Mouse (Mus musculus) embryonic stem cell, embryonic (primary cell): ENCODE data around the gene Ppan.

Source experiments
- CTCF ChIA-PET, 4 experiments: fragments of 300-600 bp in 2 of 4; fragments of 350-600 bp in 2 of 4; sonication (Branson Sonifier 250); formaldehyde crosslinking; loops; one replicate each; lab custom pipeline; 2022; ENCODE audit warnings: inconsistent platforms in 2 of 4; lab: Charles Lee
- POLR2A ChIA-PET, 4 experiments: fragments of 300-600 bp in 2 of 4; fragments of 350-600 bp in 2 of 4; sonication (Branson Sonifier 250); formaldehyde crosslinking; loops; one replicate each; lab custom pipeline; 2022; ENCODE audit warnings: antibody characterized with exemption in 4 of 4, inconsistent platforms in 1 of 4; lab: Charles Lee

The Ppan gene

GRCm38 (mm10) chr9:20887704-20888385 is at the start of gene Ppan:
TSS of gene Ppan (plus strand) at chr9:20888175.
- CTCF ChIA-PET: interaction anchor here (0.6 to 3.2 kb wide), 15 partner anchors 10 to 268 kb away, joined by 3 to 19 read pairs (median 6); partner anchors contain the start of gene Eif3g (in 3 of the 4)
- POLR2A ChIA-PET: interaction anchor here (0.6 to 13.1 kb wide), 41 partner anchors 8 to 359 kb away, joined by 3 to 226 read pairs (median 4); partner anchors contain the start of genes Eif3g (in 3 of the 4), Angptl6 (in 2 of the 4), Icam1 (in 2 of the 4) and Gm38431 (in 1 of the 4)

- CTCF ChIA-PET: no interaction called here
- POLR2A ChIA-PET: interaction anchor here in 1 of 4 experiments (1.6 kb wide), 1 partner anchor 28 kb away, joined by 3 read pairs; no protein-coding TSS in a partner anchor
Measured at GRCm38 (mm10) chr9:20838931-20839330, 49.0 kb upstream of the Ppan start.

- ChIA-PET POLR2A (interaction anchor here in 2 of 4 experiments (0.6 to 0.7 kb wide), 2 partner anchors 21 to 131 kb away, joined by 3 read pairs; no protein-coding TSS in a partner anchor), CTCF (interaction anchor here (0.5 to 3.8 kb wide), 11 partner anchors 11 to 186 kb away, joined by 3 to 16 read pairs (median 4); no protein-coding TSS in a partner anchor)
Measured at GRCm38 (mm10) chr9:20842211-20842610, 45.8 kb upstream of the Ppan start.

GRCm38 (mm10) chr9:20842670-20843069 is 45.3 kb upstream of the Ppan start:
- ChIA-PET POLR2A (interaction anchor here in 1 of 4 experiments (0.7 kb wide), 1 partner anchor 21 kb away, joined by 3 read pairs; no protein-coding TSS in a partner anchor), CTCF (interaction anchor here in 3 of 4 experiments (0.9 to 3.8 kb wide), 6 partner anchors 12 to 102 kb away, joined by 3 to 16 read pairs (median 5); no protein-coding TSS in a partner anchor)

- ChIA-PET CTCF (interaction anchor here in 2 of 4 experiments (0.6 to 1.2 kb wide), 4 partner anchors 12 to 160 kb away, joined by 3 to 8 read pairs (median 4); no protein-coding TSS in a partner anchor), POLR2A (interaction anchor here in 1 of 4 experiments (0.8 kb wide), 1 partner anchor 20 kb away, joined by 3 read pairs; no protein-coding TSS in a partner anchor)
Measured at GRCm38 (mm10) chr9:20850179-20850578, 37.8 kb upstream of the Ppan start.

- ChIA-PET CTCF (interaction anchor here (0.5 to 1.6 kb wide), 23 partner anchors 9 to 280 kb away, joined by 3 to 10 read pairs (median 4); partner anchors contain the start of genes Icam4 (in 1 of the 4) and Tyk2 (in 1 of the 4)), POLR2A (interaction anchor here in 3 of 4 experiments (0.6 to 1.7 kb wide), 12 partner anchors 10 to 235 kb away, joined by 3 to 12 read pairs (median 4); partner anchors contain the start of genes Angptl6 (in 2 of the 3), Ubl5 (in 2 of the 3), Gm38431 (in 1 of the 3) and Raver1 (in 1 of the 3))
Measured at GRCm38 (mm10) chr9:20857131-20857530, 30.8 kb upstream of the Ppan start.

GRCm38 (mm10) chr9:20859926-20860325 is 28.0 kb upstream of the Ppan start:
- POLR2A ChIA-PET: interaction anchor here in 2 of 4 experiments (0.5 to 2.8 kb wide), 2 partner anchors 18 to 289 kb away, joined by 3 to 14 read pairs; no protein-coding TSS in a partner anchor
- CTCF ChIA-PET: interaction anchor here (0.5 to 3.4 kb wide), 10 partner anchors 10 to 309 kb away, joined by 3 to 13 read pairs (median 4); no protein-coding TSS in a partner anchor

- CTCF ChIA-PET: interaction anchor here (0.5 to 3.4 kb wide), 26 partner anchors 9 to 380 kb away, joined by 3 to 13 read pairs (median 4); no protein-coding TSS in a partner anchor
- POLR2A ChIA-PET: interaction anchor here in 2 of 4 experiments (0.7 to 2.8 kb wide), 3 partner anchors 9 to 16 kb away, joined by 3 to 14 read pairs (median 4); no protein-coding TSS in a partner anchor
Measured at GRCm38 (mm10) chr9:20861821-20862220, 26.2 kb upstream of the Ppan start.

- CTCF ChIA-PET: interaction anchor here (0.6 to 3.4 kb wide), 25 partner anchors 8 to 358 kb away, joined by 3 to 13 read pairs (median 3); no protein-coding TSS in a partner anchor
- POLR2A ChIA-PET: interaction anchor here in 2 of 4 experiments (0.9 to 2.8 kb wide), 2 partner anchors 16 kb away, joined by 4 to 14 read pairs; no protein-coding TSS in a partner anchor
Measured at GRCm38 (mm10) chr9:20862225-20862624, 25.8 kb upstream of the Ppan start.

GRCm38 (mm10) chr9:20866879-20867278 is 21.1 kb upstream of the Ppan start:
- ChIA-PET POLR2A (interaction anchor here in 2 of 4 experiments (0.9 to 6.3 kb wide), 5 partner anchors 8 to 106 kb away, joined by 3 to 29 read pairs (median 4); partner anchors contain the start of gene Angptl6 (in 1 of the 2)), CTCF (interaction anchor here in 2 of 4 experiments (1.0 to 1.2 kb wide), 2 partner anchors 110 to 173 kb away, joined by 3 to 4 read pairs; no protein-coding TSS in a partner anchor)

- ChIA-PET CTCF (interaction anchor here in 2 of 4 experiments (0.5 to 2.2 kb wide), 5 partner anchors 9 to 322 kb away, joined by 3 to 5 read pairs (median 4); no protein-coding TSS in a partner anchor), POLR2A (interaction anchor here in 2 of 4 experiments (1.5 to 6.3 kb wide), 5 partner anchors 10 to 38 kb away, joined by 3 to 29 read pairs (median 9); partner anchors contain the start of genes Angptl6 (in 1 of the 2) and Eif3g (in 1 of the 2))
Measured at GRCm38 (mm10) chr9:20868448-20869001, 19.4 kb upstream of the Ppan start, which contains the start of gene A230050P20Rik. TSS of gene A230050P20Rik (plus strand) at chr9:20868642.

GRCm38 (mm10) chr9:20869246-20869645 is 18.7 kb upstream of the Ppan start:
- ChIA-PET CTCF (interaction anchor here in 3 of 4 experiments (0.6 to 2.2 kb wide), 7 partner anchors 10 to 202 kb away, joined by 3 to 6 read pairs (median 4); no protein-coding TSS in a partner anchor), POLR2A (interaction anchor here in 3 of 4 experiments (0.5 to 2.5 kb wide), 13 partner anchors 9 to 896 kb away, joined by 3 to 15 read pairs (median 4); partner anchors contain the start of genes Eif3g (in 2 of the 3), Gm38431 (in 1 of the 3), Pin1 (in 1 of the 3) and Raver1 (in 1 of the 3))

- CTCF ChIA-PET: interaction anchor here (0.6 to 2.2 kb wide), 14 partner anchors 9 to 495 kb away, joined by 3 to 7 read pairs (median 3); partner anchors contain the start of gene Eif3g (in 1 of the 4)
- POLR2A ChIA-PET: interaction anchor here in 3 of 4 experiments (0.5 to 2.5 kb wide), 17 partner anchors 8 to 221 kb away, joined by 3 to 15 read pairs (median 4); partner anchors contain the start of genes Eif3g (in 2 of the 3), Gm38431 (in 1 of the 3), Pin1 (in 1 of the 3) and Raver1 (in 1 of the 3)
Measured at GRCm38 (mm10) chr9:20870211-20871173, 17.5 kb upstream of the Ppan start.

- ChIA-PET POLR2A (interaction anchor here in 2 of 4 experiments (0.8 to 1.9 kb wide), 3 partner anchors 7 to 264 kb away, joined by 3 to 8 read pairs (median 4); no protein-coding TSS in a partner anchor), CTCF (no interaction called here)
Measured at GRCm38 (mm10) chr9:20872991-20873390, 15.0 kb upstream of the Ppan start.

GRCm38 (mm10) chr9:20873521-20873920 is 14.5 kb upstream of the Ppan start:
- POLR2A ChIA-PET: interaction anchor here in 2 of 4 experiments (0.9 to 1.9 kb wide), 3 partner anchors 8 to 20 kb away, joined by 3 to 8 read pairs (median 4); no protein-coding TSS in a partner anchor
- CTCF ChIA-PET: interaction anchor here in 1 of 4 experiments (0.8 kb wide), 1 partner anchor 10 kb away, joined by 5 read pairs; no protein-coding TSS in a partner anchor
